Mouse (Mus musculus) megakaryocyte progenitor cell, adult 5-6 weeks (primary cell): ENCODE results near the gene Hist2h3c2. TPM values are rescaled to one million over a fixed set of nuclear protein-coding genes. Genes with fewer than 3 reads are reported as not detected.

Experiments
- ATAC-seq: replicated peaks from 2 replicates; pipeline ENCODE4 v1.8.0; 2016; ENCODE audit warnings: mild to moderate bottlenecking, moderate TSS enrichment, inconsistent platforms; ENCODE audit not compliant: poor library complexity
- total RNA-seq, 2 experiments: library from RNA; stranded (forward) in 1 of 2; stranded (reverse) in 1 of 2; fragments of 157-497, 149-512 nt in 1 of 2; fragments of 200-1000 nt in 1 of 2; gene quantifications; 2 replicates each; pipeline versions ENCODE4 v1.2.3 to v1.2.4; 2015 to 2017

Hist2h3c2 gene
- total RNA-seq, 2 experiments from 2014 or later: 135 to 308 TPM

GRCm38 (mm10) chr3:96237335-96237903 is 1.5 kb downstream of the Hist2h3c2 start:
- ATAC-seq: no peak

GRCm38 (mm10) chr3:96236834-96237334 is 2.0 kb downstream of the Hist2h3c2 start:
- no peak for ATAC-seq

- no peak for ATAC-seq
These were observed 3.1 kb downstream of the Hist2h3c2 start for GRCm38 (mm10) chr3:96235836-96236235.

DNA sequence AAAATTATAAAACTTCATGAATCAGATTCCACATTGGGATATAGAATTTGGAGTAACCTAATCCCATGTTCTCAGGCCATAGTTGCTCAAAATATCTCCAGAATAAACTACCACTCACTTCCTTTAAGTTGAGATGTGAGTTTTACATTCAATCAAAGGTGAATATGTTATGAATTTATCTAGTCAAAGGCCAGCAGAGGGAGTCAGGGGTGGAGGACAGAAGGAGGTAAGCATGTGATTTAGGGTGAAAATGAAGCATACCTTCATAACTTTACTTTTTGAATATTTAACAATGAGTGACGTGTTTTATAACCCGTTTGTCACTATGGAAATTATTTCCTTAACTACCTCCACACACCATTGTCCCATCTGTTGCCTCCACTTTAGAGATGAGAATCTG is 4.0 kb downstream of the Hist2h3c2 start:
- ATAC-seq: no peak

- no peak for ATAC-seq
These were observed 7.2 kb downstream of the Hist2h3c2 start for GRCm38 (mm10) chr3:96231758-96232120.

GRCm38 (mm10) chr3:96230910-96231757 is 7.8 kb downstream of the Hist2h3c2 start:
- peak; percentile 40; the same call in 1 of the 2 replicates for ATAC-seq

- peak; percentile 41; the same call in 1 of the 2 replicates for ATAC-seq
These were observed 8.5 kb downstream of the Hist2h3c2 start for GRCm38 (mm10) chr3:96230404-96230803.

DNA sequence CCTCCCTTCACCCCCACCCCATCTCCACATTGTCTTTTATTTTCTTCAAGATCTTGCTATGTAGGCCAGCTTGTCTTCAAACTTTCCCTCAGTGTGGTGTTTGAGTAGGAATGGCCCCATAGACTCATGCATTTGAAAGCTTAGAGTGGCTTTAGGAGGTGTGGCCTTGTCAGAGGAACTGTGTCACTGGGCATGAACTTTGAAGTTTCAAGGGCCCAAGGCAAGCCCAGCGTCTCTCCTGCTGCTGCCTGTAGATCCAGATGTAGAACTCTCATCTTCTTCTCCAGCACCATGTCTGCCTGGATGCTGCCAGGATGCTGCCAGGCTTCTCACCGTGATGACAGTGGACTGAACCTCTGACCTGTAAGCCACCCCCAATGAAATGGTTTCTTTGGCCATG is 10.1 kb downstream of the Hist2h3c2 start:
- ATAC-seq: no peak

GRCm38 (mm10) chr3:96226695-96227648 is 12.0 kb downstream of the Hist2h3c2 start:
- ATAC-seq: peak; percentile 66

DNA sequence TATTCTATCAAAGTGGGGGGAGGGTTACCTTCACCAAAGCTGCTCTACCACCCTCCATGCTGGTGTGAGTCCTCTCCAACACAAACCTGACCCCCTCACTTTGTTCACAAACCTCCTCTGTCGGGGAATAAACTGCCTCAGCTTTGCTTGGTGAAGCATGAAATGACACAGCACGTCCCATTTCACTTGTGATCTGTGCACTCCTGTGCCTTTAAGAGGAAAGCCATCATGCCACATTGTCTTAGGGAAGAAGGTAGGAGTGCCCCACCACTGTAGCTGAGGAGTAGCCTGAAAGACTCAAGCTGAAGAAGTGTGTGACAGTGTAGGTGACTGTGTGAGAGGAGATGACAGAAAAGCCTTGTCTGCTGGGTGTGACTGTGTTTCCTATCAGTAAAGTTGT is 13.5 kb downstream of the Hist2h3c2 start:
- no peak for ATAC-seq

GRCm38 (mm10) chr3:96222774-96223173 is 16.2 kb downstream of the Hist2h3c2 start:
- ATAC-seq: no peak

DNA sequence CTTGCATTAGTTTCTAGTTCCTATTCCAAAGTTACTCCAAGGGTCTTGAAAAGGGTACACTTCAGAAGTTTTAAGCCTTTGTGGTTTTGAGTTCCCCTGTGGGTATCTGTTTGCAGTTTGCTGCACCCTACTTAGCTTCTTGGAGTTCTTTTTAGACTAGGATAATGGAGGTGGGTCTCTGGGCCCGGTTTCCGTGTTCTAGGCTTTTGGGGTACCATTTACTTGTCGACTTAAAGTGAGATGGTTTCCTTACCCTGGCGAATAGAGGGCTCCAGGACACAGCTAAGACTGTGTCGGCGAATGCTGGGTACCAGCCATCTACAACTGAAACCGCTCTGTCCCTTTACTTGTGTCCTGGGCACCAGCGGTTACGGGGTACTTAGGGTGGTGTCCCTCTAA is 17.3 kb downstream of the Hist2h3c2 start:
- no peak for ATAC-seq

- ATAC-seq: peak; percentile 76
These were observed 17.9 kb downstream of the Hist2h3c2 start, which contains the start of the genes Hist2h2ac and Hist2h2be for GRCm38 (mm10) chr3:96220765-96221639. Gene Hist2h2ac, minus strand, starts transcription at chr3:96220880. Gene Hist2h2be, plus strand, starts transcription at chr3:96221119.

- ATAC-seq: peak; percentile 24
These were observed 18.7 kb downstream of the Hist2h3c2 start for GRCm38 (mm10) chr3:96220131-96220764.

DNA sequence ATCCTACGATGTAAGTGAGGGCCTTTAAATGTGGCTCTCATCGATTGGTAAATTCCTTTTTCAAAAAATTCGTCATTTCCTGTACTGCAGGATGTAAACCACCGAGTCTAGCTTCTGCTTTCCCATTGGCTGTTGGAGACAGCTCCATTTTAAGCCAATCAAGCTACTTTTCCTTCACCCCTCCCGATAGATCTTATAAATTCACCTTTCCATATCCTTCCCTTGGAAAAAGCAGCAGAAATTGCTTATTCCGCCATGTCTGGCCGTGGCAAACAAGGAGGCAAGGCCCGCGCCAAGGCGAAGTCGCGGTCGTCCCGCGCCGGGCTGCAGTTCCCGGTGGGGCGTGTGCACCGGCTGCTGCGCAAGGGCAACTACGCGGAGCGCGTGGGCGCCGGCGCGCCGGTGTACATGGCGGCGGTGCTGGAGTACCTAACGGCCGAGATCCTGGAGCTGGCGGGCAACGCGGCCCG is 19.2 kb downstream of the Hist2h3c2 start, which contains the start of the genes Bola1 and Hist2h2ab:
TSS of gene Bola1 (minus strand) at position 49 of the 470 bp plus-strand sequence.
TSS of gene Hist2h2ab (plus strand) at position 205 of the 470 bp plus-strand sequence.
- peak; percentile 54 for ATAC-seq

DNA sequence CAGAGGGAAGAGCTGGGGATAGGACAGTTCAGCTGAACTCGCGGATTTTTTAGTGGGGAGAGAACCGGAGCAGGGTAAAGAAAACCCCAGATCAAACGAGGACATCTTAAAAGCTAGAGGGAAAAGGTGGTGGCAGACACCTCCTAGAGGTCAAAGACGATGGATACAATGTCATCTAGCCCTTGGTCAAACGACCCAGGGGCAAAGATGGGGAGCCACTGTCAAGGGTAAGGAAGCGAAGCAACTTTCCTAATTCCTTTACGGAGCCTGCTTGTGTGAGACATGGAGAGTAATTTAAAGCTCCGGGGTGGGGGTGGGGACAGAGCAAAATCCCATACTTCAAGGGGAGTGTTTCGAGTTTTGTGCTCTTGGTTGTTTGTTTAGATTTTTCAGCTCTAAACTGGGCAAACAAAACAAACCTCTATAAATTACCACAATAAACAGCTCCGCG is 19.7 kb downstream of the Hist2h3c2 start:
- ATAC-seq: peak; percentile 7

- no peak for ATAC-seq
These were observed 29.7 kb downstream of the Hist2h3c2 start for GRCm38 (mm10) chr3:96209242-96209641.

DNA sequence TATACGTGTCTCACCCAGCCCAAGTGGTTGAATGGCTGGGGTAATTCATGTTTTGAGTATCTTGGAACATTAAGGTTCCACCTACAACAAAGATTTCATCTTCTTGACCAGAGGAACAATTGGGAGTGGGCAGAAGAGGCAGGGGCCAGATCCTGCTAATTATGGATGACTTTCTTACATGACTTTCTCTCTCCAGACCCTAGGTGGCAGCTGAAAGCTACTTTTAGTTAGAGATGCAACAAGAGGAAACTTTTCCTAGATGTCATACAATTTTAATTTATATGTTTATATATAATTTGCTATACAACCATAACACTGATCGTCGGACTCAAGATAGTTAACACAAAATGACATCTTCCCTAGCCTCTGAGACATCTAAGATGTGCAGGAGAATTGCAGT is 31.1 kb downstream of the Hist2h3c2 start:
- ATAC-seq: no peak

DNA sequence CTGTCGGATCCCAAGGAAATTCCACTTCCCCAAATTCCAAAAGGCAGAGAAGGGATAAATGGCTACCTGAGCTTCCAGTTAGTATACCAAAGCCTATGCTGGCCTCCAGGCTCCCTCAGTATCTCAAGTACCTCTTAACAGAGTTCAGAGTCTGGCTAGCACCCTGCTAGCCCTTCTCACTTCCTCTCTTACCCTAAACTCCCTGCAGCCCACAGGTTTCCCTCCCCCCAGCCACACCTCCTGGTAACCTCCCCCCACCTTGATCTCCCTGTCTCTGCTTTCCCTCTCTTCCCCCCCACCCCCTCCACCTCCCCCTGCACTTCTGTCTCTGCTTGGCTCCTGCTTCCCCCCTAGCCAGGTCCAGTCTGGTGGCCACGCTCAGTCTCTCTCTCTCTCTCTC is 39.2 kb downstream of the Hist2h3c2 start:
- no peak for ATAC-seq
